Mouse (Mus musculus) cortical plate, adult 2 months (tissue): ENCODE measurements around the gene Peli2.

Experiments used
- CTCF ChIP-seq: fragments of 200-500 bp; IDR thresholded peaks from 2 replicates; pipeline ENCODE4 v1.5.1; 2011; ENCODE audit warnings: mild to moderate bottlenecking, control low read depth, low read length; ENCODE audit not compliant: insufficient read depth; ENCODE audit errors: extremely low read depth
- POLR2A ChIP-seq: fragments of 200-500 bp; IDR thresholded peaks from 2 replicates; pipeline ENCODE4 v1.6.1; 2011; ENCODE audit warnings: mild to moderate bottlenecking, low read length, control low read depth; ENCODE audit not compliant: insufficient read depth; ENCODE audit errors: extremely low read depth

DNA sequence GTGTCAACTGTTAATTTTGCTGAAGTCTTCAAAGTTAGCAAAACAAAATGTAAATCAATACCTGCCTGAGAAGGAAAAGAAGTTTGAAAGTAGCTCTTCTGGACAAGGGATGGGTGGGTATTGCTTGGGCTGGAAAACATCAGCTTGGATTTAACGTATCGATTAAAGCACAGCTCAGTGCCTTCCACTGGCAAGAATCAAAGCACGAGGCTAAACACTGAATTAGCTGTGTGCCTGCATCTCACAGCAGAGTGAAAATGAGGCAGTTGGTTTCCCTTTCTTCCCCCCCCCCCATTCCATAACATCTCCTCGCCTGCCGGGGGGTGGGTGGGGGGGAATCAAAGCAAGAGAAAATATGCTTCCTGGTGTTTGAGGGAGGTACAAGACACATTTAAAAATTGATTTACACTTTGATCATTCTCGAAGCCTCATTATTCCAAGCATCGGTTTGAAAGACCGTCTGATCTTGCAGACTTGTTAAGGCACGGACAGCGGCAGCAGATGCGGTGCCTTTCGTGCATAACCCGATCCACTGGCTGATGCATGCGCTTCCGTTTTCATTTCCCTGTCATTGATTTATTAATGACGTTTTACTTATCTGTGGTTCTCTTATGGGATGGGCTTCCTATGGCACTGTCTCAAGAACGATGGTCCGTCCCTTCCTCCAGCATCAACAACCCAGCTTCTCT, 203.3 kb downstream of the Peli2 start:
- no peak for TF ChIP-seq CTCF
- no peak for TF ChIP-seq POLR2A
